Mouse (Mus musculus) intestine, embryonic 14.5 days (tissue): Measurements from ENCODE around the gene Fgfr2. TPM values are rescaled to one million over a fixed set of nuclear protein-coding genes. Genes with fewer than 3 reads are reported as not detected.

Source experiments
- ATAC-seq: fragments of 200-750 bp; cut with Nextera tagmentation; replicated peaks from 2 replicates; pipeline ENCODE4 v1.8.0; 2017; ENCODE audit warnings: low read depth, moderate number of reproducible peaks, moderate TSS enrichment, moderate library complexity; ENCODE audit not compliant: low FRiP score, low TSS enrichment
- DNase-seq: peaks from one replicate; pipeline ENCODE4 v3.0.0-alpha.2; 2018; ENCODE audit warnings: low spot score
- H3K27ac ChIP-seq: fragments of 300-500 bp; sonication (generic); 2 replicates; pipeline ENCODE4 v1.5.1; 2014; ENCODE audit warnings: low read depth, mild to moderate bottlenecking, control low read depth
- H3K27me3 ChIP-seq: fragments of 300-500 bp; sonication (generic); replicated peaks from 2 replicates; pipeline ENCODE4 v1.6.1; 2014; ENCODE audit warnings: low read length, control low read depth; ENCODE audit not compliant: control insufficient read depth, insufficient read depth
- H3K36me3 ChIP-seq: fragments of 300-500 bp; sonication (generic); 2 replicates; pipeline ENCODE4 v1.6.1; 2014; ENCODE audit warnings: low read length, control low read depth; ENCODE audit not compliant: control insufficient read depth, insufficient read depth
- H3K4me1 ChIP-seq: fragments of 300-500 bp; sonication (generic); replicated peaks from 2 replicates; pipeline ENCODE4 v1.6.1; 2014; ENCODE audit warnings: low read length, control low read depth, mixed read lengths; ENCODE audit not compliant: control insufficient read depth, insufficient read depth
- H3K4me2 ChIP-seq: fragments of 300-500 bp; sonication (generic); 2 replicates; pipeline ENCODE4 v1.6.1; 2014; ENCODE audit warnings: low read length
- H3K4me3 ChIP-seq: fragments of 300-500 bp; sonication (generic); 2 replicates; pipeline ENCODE4 v1.5.1; 2014; ENCODE audit warnings: low read depth, low read length, control low read depth, mixed read lengths
- H3K9ac ChIP-seq: fragments of 300-500 bp; sonication (generic); 2 replicates; pipeline ENCODE4 v1.6.1; 2014; ENCODE audit warnings: mild to moderate bottlenecking, low read length
- H3K9me3 ChIP-seq: fragments of 300-500 bp; sonication (generic); 2 replicates; pipeline ENCODE4 v1.6.1; 2016; ENCODE audit warnings: low read length, control low read depth; ENCODE audit not compliant: control insufficient read depth
- WGBS: fragments of 180-500 bp; shearing (Covaris S2); extraction: QIAGEN DNeasy Blood & Tissue Kit; methylation state at CpG from one replicate; pipeline ENCODE4 v1.1.7; 2014; 5-methylcytosine and 5-hydroxymethylcytosine counted together
- polyA plus RNA-seq: library from polyadenylated mRNA; unstranded; fragments of >200 nt; fragmentation: Nextera tagmentation; extraction: Ambion mirVana; gene quantifications from 2 replicates; pipeline ENCODE4 v1.2.1, GENCODE M21; 2014

Fgfr2 gene
- polyA plus RNA-seq, 1 experiment from 2014 or later = 105 TPM

DNA sequence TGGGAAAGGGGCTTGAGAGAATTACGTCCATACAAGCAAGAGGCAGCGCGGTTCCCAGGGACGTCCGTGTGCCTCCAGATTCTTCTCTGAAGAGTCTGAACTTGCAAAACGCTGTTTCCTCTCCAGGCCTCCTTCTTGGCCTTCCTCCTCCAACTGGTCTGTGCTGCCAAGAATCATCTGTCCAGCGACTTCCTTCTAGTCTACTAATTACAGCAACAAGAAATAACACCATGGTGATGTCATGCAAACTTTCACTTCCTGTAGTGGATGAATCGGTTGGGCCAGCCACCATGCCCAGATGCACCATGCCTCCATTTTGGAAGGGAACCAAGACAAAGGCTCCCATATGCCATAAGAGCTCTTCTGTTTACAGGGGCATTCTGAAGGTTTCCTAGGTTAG, 70.3 kb downstream of the Fgfr2 start:
- Histone ChIP-seq H3K9me3 (no peaks in the 10 kb centered on the region), H3K4me3 (no peak overlapping the region), H3K36me3 (peaks cover 20% of the 10 kb centered on the region), H3K27ac (peak overlapping the region; percentile 51; the same call in 1 of the 2 replicates), H3K27me3 (no peaks in the 10 kb centered on the region), H3K9ac (no peak overlapping the region), H3K4me1 (peaks cover 18% of the 10 kb centered on the region), H3K4me2 (no peak overlapping the region)
- ATAC-seq (no peak), DNase-seq (no peak)
- WGBS = 63% methylated on average over 8 of the region's 8 CpGs

DNA sequence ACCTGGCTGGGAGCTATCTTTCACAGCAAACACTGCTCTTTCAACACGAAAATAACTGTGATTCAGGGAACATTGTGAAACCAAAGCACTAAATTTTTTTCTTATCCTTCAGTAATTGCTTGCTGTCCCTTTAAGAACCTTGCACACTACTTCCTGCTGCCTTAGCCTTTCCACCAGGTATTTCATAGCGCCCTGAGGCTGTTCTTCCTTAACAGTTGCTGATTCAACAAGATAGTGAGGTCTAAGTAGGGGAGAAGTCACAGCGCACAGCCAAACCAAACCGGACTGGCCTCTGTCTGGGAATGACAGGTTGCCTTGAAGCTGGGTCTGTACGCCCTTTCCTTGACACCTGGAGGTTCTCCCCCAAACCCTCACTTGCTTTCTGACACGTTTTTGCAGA, 72.5 kb downstream of the Fgfr2 start:
- Histone ChIP-seq H3K4me3 (no peak overlapping the region), H3K4me1 (peaks cover 24% of the 10 kb centered on the region), H3K27ac (no peak overlapping the region), H3K9me3 (no peaks in the 10 kb centered on the region), H3K36me3 (peaks cover 14% of the 10 kb centered on the region), H3K27me3 (no peaks in the 10 kb centered on the region), H3K9ac (no peak overlapping the region), H3K4me2 (no peak overlapping the region)
- no peak for DNase-seq
- WGBS = 51% methylated on average over 6 of the region's 6 CpGs
- no peak for ATAC-seq

DNA sequence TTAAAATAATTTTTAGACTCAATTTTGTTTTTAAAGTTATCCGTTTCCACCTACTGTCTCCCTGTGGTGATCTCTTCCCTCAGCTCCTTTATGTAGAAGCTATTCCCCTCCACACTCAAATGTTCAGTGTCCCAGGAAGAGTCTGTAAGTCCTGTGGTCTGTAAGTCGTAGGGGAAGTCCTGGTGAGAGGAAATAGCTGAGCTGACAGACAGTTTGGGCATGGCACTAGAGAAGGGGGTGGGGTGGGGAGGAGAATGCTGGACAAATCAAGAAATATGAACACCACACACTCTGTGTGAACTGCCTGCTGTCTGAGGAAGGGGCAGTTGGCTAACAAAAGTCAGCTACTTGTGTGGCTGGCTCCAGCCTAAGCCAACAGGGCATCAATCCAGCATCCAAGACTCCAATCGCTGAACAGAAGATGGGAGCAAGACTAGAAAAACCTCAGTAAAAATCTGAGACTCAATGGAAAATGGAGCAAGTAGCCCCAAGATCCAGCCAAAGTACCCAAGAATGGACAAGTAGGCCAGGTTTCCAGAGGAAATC, 75.0 kb downstream of the Fgfr2 start:
- Histone ChIP-seq H3K4me1 (peaks cover 30% of the 10 kb centered on the region), H3K9ac (no peak overlapping the region), H3K9me3 (no peaks in the 10 kb centered on the region), H3K36me3 (peaks cover 14% of the 10 kb centered on the region; the same call in 1 of the 2 replicates), H3K27me3 (no peaks in the 10 kb centered on the region), H3K4me2 (no peak overlapping the region), H3K4me3 (no peak overlapping the region), H3K27ac (no peak overlapping the region)
- no peak for DNase-seq
- ATAC-seq = no peak
- WGBS = 67% methylated on average over 3 of the region's 3 CpGs

DNA sequence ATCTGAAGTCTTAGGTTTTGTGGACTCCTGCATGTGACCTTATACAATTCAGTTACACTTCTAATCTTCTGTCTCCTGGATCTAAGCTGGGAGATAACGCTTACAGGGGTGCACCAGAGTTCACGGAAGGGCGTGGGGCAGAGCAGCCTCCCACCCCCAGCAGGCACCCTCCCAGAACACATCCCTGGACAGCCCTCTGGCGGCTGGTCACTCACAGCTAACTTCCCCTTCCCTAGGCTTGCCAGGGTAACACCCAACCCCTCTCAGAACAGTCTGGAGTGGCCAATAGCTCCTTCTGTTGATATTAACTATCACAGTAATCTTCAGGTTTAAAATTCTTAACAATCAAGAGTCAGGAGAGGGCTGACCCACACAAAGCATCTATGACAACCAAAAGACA, 75.9 kb downstream of the Fgfr2 start:
- ATAC-seq (no peak), DNase-seq (no peak)
- peaks cover 8% of the 10 kb centered on the region; the same call in 1 of the 2 replicates for H3K36me3 ChIP-seq
- no peak overlapping the region for H3K4me2 ChIP-seq
- no peak overlapping the region for H3K4me3 ChIP-seq
- no peak overlapping the region for H3K27ac ChIP-seq
- H3K9me3 ChIP-seq = no peaks in the 10 kb centered on the region
- WGBS = 67% methylated on average over 4 of the region's 4 CpGs
- H3K4me1 ChIP-seq = peaks cover 31% of the 10 kb centered on the region
- H3K27me3 ChIP-seq = no peaks in the 10 kb centered on the region
- H3K9ac ChIP-seq = no peak overlapping the region

DNA sequence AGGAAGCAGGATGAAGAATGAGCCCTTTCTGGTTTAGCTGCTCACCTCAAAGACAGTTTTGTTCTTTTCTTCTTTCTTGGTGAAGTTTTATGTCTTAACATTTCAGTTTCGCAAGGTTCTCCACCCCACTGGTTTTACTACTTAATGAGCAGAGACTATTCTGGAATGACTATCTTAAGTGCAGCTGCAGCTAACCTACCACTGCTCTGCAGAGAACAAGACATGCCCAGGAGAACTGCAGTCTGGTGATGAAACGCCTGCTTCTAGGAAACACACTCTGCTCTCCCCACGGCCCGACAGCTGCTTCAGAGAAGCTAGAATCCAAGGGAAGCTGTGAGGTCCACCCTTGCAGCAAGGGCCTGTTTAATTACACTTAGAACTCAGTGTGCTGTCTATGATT, 78.4 kb downstream of the Fgfr2 start:
- no peak overlapping the region for H3K4me3 ChIP-seq
- DNase-seq (no peak), ATAC-seq (no peak)
- no peaks in the 10 kb centered on the region for H3K9me3 ChIP-seq
- peaks cover 53% of the 10 kb centered on the region for H3K4me1 ChIP-seq
- no peaks in the 10 kb centered on the region for H3K27me3 ChIP-seq
- H3K9ac ChIP-seq = no peak overlapping the region
- H3K27ac ChIP-seq = no peak overlapping the region
- no peak overlapping the region for H3K4me2 ChIP-seq
- WGBS = 54% methylated on average over 4 of the region's 4 CpGs
- no peaks in the 10 kb centered on the region for H3K36me3 ChIP-seq

DNA sequence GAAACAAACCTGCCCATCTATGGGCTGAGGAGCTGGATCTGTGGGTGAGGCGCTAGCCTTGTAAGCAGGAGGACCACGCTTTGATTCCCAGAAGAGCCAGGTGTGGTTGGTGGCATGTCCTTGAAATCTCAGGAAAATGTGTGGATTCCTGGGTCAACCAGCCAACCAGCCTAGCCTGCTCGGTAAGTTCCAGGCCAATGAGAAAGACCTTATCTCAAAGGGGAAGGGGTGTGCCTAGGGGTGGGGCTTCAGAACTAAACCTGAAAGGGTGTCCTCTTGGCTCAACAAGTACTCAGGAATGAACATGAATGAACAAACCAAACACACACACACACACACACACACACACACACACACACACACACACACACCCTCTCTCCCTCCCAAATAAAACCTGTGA, 81.4 kb downstream of the Fgfr2 start:
- Histone ChIP-seq H3K27ac (peak overlapping the region; percentile 77), H3K4me2 (peak overlapping the region; percentile 13; the same call in 1 of the 2 replicates), H3K9me3 (no peaks in the 10 kb centered on the region), H3K4me3 (no peak overlapping the region), H3K9ac (no peak overlapping the region), H3K4me1 (peaks cover 56% of the 10 kb centered on the region), H3K36me3 (no peaks in the 10 kb centered on the region), H3K27me3 (no peaks in the 10 kb centered on the region)
- WGBS = 63% methylated on average over 3 of the region's 3 CpGs
- ATAC-seq (peak; percentile 83), DNase-seq (peak; percentile 77)

DNA sequence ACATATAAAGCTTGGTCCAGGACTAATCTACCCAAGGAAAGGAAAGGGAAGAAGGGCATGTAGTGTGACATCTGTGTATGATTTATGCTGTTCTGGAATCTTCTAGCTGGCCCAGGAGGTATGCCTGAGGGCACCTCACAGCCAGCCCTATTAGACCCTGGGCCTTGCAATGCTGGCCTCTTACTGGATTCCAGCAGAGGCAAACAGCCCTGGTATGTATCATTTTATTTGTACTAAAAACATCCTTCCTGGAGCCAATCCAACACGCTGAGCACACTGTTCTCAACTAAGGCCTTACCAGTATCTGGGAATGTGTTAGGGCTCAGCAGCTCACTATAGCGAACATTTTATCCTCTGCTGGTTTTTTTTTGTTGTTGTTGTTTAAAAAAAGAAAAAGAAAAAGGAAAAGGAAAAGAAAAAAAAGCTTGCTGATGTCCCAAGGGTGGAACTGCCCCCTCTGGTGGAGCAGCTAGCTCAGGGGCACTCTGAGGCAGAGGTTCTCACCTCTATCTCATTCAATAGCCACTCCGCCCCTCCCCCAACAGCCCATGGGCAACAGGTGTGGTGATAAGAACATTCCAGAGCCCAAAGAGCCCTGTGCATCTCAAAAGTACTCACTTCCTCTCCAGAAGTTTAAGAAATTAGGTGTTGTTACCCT, 82.3 kb downstream of the Fgfr2 start:
- 0 out of 2 replicates have a peak overlapping the region, but pooled peaks have one; percentile 13 for H3K4me2 ChIP-seq
- DNase-seq = no peak

DNA sequence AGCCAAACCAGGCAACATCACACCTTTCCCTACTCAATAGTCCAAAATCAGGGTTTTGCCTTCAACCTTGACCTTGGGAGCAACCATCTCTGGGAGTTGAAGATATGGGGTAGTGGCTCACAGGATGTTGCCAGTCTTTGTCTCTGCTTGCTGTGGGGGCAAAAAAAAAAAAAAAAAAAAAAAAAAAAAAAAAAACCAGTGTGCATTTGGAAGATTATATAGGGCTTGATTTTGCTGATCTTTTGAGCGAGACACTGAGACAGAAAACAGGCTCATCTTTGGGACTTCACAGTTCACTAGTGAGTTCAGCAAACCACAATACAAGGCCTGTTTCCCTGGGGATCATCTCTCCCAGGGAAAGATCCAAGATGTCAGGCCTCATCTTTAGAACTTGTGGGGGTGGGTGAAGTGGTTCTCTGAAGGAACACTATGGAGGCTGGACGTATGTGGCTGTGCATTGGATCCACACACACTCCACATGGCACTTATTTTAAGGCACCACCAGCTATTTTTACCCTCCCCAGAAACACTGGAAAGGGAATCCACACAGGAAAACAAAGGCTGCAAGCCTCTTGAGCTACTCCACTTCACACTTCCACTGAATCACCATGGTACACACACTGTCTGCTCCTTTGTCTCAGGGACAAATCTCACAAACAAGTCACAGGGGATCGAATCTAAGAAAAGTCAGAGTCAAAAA, 83.4 kb downstream of the Fgfr2 start:
- no peak for ATAC-seq
- H3K27ac ChIP-seq = no peak overlapping the region; the same call in 1 of the 2 replicates

More for the DNA sequence above, 82.3 kb downstream of the Fgfr2 start:
- H3K36me3 ChIP-seq = no peaks in the 10 kb centered on the region
- H3K27ac ChIP-seq = peak overlapping the region; percentile 77
- H3K4me1 ChIP-seq = peaks cover 65% of the 10 kb centered on the region
- H3K27me3 ChIP-seq = no peaks in the 10 kb centered on the region
- WGBS = 55% methylated on average over 3 of the region's 3 CpGs
- ATAC-seq = no peak
- H3K4me3 ChIP-seq = no peak overlapping the region
- no peak overlapping the region for H3K9ac ChIP-seq
- H3K9me3 ChIP-seq = no peaks in the 10 kb centered on the region

More for the DNA sequence above, 83.4 kb downstream of the Fgfr2 start:
- no peak overlapping the region for H3K9ac ChIP-seq
- no peak overlapping the region for H3K4me2 ChIP-seq
- H3K9me3 ChIP-seq = no peaks in the 10 kb centered on the region
- H3K4me3 ChIP-seq = no peak overlapping the region
- H3K27me3 ChIP-seq = no peaks in the 10 kb centered on the region
- WGBS = 74% methylated on average over 3 of the region's 3 CpGs
- no peaks in the 10 kb centered on the region for H3K36me3 ChIP-seq
- peaks cover 71% of the 10 kb centered on the region for H3K4me1 ChIP-seq
- no peak for DNase-seq
